Mouse (Mus musculus) hindbrain, embryonic 16.5 days (tissue): ENCODE measurements around the gene Trpm8. TPM values are rescaled to one million over a fixed set of nuclear protein-coding genes. Genes with fewer than 3 reads are reported as not detected.

Experiments used
- ATAC-seq: fragments of 200-750 bp; cut with Nextera tagmentation; 2 replicates; pipeline ENCODE4 v1.8.0; 2017; ENCODE audit warnings: moderate TSS enrichment, moderate library complexity
- H3K27ac ChIP-seq: fragments of 300-500 bp; sonication (generic); 2 replicates; pipeline ENCODE4 v1.5.1; 2014; ENCODE audit warnings: low read depth, mild to moderate bottlenecking, control low read depth, low read length, moderate library complexity
- H3K27me3 ChIP-seq: fragments of 300-500 bp; sonication (generic); replicated peaks from 2 replicates; pipeline ENCODE4 v1.6.1; 2014; ENCODE audit warnings: low read length; ENCODE audit not compliant: control insufficient read depth, insufficient read depth
- H3K36me3 ChIP-seq: fragments of 300-500 bp; sonication (generic); 2 replicates; pipeline ENCODE4 v1.6.1; 2014; ENCODE audit warnings: mild to moderate bottlenecking, low read length, moderate library complexity, mixed read lengths; ENCODE audit not compliant: control insufficient read depth, insufficient read depth
- H3K4me1 ChIP-seq: fragments of 300-500 bp; sonication (generic); 2 replicates; pipeline ENCODE4 v1.6.1; 2014; ENCODE audit warnings: low read depth, low read length; ENCODE audit not compliant: control insufficient read depth, insufficient read depth
- H3K4me2 ChIP-seq: fragments of 300-500 bp; sonication (generic); 2 replicates; pipeline ENCODE4 v1.6.1; 2014; ENCODE audit warnings: mild to moderate bottlenecking, low read length, control low read depth, moderate library complexity
- H3K4me3 ChIP-seq: fragments of 300-500 bp; sonication (generic); 2 replicates; pipeline ENCODE4 v1.5.1; 2014; ENCODE audit warnings: mild to moderate bottlenecking, low read length, control low read depth, moderate library complexity
- H3K9ac ChIP-seq: fragments of 300-500 bp; sonication (generic); 2 replicates; pipeline ENCODE4 v1.6.1; 2014; ENCODE audit warnings: low read depth, mild to moderate bottlenecking, control low read depth, low read length, moderate library complexity
- H3K9me3 ChIP-seq: fragments of 300-500 bp; sonication (generic); 2 replicates; pipeline ENCODE4 v1.6.1; 2014; ENCODE audit warnings: mild to moderate bottlenecking, low read length, moderate library complexity; ENCODE audit not compliant: control insufficient read depth
- WGBS: fragments of 180-500 bp; shearing (Covaris S2); extraction: QIAGEN DNeasy Blood & Tissue Kit; methylation state at CpG from one replicate; pipeline ENCODE4 v1.1.7; 2014; 5-methylcytosine and 5-hydroxymethylcytosine counted together
- polyA plus RNA-seq: library from polyadenylated mRNA; unstranded; fragments of >200 nt; fragmentation: Nextera tagmentation; extraction: Ambion mirVana; gene quantifications from 2 replicates; pipeline ENCODE4 v1.2.1, GENCODE M21; 2015

Trpm8 gene
- polyA plus RNA-seq, 1 experiment from 2014 or later: 0.10 TPM

- 91% methylated on average over 6 of the region's 6 CpGs for WGBS
Observed at GRCm38 (mm10) chr1:88267489-88267888, 10.0 kb upstream of the Trpm8 start.

GRCm38 (mm10) chr1:88268070-88268469 lies 9.4 kb upstream of the Trpm8 start:
- whole genome bisulfite sequencing: 88% methylated on average over 6 of the region's 6 CpGs
- no peaks in the 10 kb centered on the region for H3K27me3 ChIP-seq
- H3K4me1 ChIP-seq: no peaks in the 10 kb centered on the region

More at GRCm38 (mm10) chr1:88267489-88267888, 10.0 kb upstream of the Trpm8 start:
- Histone ChIP-seq H3K27me3 (no peaks in the 10 kb centered on the region), H3K4me1 (no peaks in the 10 kb centered on the region), H3K9ac (no peak overlapping the region), H3K4me2 (no peak overlapping the region), H3K4me3 (no peak overlapping the region), H3K27ac (no peak overlapping the region), H3K9me3 (no peaks in the 10 kb centered on the region), H3K36me3 (peaks cover 76% of the 10 kb centered on the region)
- ATAC-seq: no peak

DNA sequence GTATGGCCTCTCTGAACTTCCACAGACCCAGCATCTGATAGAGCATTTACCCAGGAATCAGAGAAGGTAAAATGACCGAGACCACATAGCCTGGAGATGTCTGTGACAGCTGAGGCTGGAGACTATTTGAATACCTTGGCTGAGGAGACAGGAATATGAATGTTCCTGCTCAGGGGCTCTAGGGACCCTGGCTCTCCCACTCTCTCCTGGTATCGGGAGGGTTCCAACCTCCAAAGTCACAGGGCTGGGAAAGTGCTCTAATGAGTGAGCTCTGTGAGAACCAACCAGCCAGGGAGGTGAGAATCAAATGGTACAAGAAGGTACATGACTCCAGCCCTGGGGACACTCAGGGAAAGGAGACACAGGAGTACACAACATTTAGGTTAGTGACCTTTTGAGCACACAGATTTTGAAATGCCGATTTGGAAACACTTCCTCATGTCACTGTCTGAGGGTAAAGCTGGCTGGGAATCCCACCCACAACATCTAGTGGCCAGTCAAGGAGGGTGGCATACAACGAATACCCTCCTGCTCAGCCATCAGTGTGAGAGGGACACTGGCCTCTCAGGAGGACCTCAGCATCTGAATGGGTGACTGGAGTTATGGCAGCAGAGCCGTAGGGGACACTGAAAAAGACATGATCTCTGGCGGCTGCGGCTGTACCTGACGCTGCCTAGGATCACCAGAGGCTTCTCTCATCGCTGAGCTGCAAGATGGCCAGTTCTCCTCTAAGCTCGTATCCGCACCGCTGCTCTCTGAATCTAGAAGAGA lies 7.7 kb upstream of the Trpm8 start:
- Histone ChIP-seq H3K4me3 (no peak overlapping the region), H3K36me3 (peaks cover 70% of the 10 kb centered on the region), H3K27ac (no peak overlapping the region), H3K9me3 (no peaks in the 10 kb centered on the region), H3K4me1 (no peaks in the 10 kb centered on the region), H3K27me3 (no peaks in the 10 kb centered on the region), H3K9ac (no peak overlapping the region), H3K4me2 (no peak overlapping the region)
- no peak for ATAC-seq
- WGBS: 89% methylated on average over 12 of the region's 12 CpGs

More at GRCm38 (mm10) chr1:88268070-88268469, 9.4 kb upstream of the Trpm8 start:
- Histone ChIP-seq H3K4me3 (no peak overlapping the region), H3K9ac (no peak overlapping the region), H3K9me3 (no peaks in the 10 kb centered on the region), H3K27ac (no peak overlapping the region), H3K4me2 (no peak overlapping the region), H3K36me3 (peaks cover 74% of the 10 kb centered on the region)
- ATAC-seq: no peak

DNA sequence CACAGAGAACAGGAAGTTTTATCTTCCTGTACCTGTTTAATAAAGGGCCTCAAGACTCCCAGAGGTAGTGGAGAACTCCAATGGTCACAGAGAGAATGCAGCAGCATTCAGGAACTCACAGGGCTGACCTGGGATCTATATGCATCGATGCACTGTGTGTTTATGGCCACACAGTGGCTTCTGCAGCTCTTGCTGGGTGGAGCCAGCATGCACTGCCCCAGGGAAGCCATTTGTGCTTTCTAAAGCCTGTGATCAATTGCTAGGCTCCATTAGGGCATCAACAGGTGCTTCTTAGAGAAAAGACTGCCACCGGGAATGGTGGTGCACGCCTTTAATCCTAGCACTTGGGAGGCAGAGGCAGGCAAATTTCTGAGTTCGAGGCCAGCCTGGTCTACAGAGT lies 4.6 kb upstream of the Trpm8 start:
- 66% methylated on average over 4 of the region's 4 CpGs for WGBS
- H3K27me3 ChIP-seq: no peaks in the 10 kb centered on the region
- no peak overlapping the region for H3K27ac ChIP-seq
- H3K36me3 ChIP-seq: peaks cover 39% of the 10 kb centered on the region
- no peak for ATAC-seq
- no peak overlapping the region for H3K4me2 ChIP-seq
- no peak overlapping the region for H3K4me3 ChIP-seq
- peaks cover 18% of the 10 kb centered on the region for H3K4me1 ChIP-seq
- H3K9ac ChIP-seq: no peak overlapping the region
- H3K9me3 ChIP-seq: 0 out of 2 replicates have a peak, but pooled peaks cover 2% of the 10 kb centered on the region

- Histone ChIP-seq H3K4me3 (no peak overlapping the region), H3K9ac (no peak overlapping the region), H3K27me3 (no peaks in the 10 kb centered on the region), H3K4me1 (peaks cover 19% of the 10 kb centered on the region), H3K36me3 (peaks cover 35% of the 10 kb centered on the region), H3K27ac (no peak overlapping the region), H3K9me3 (0 out of 2 replicates have a peak, but pooled peaks cover 2% of the 10 kb centered on the region), H3K4me2 (no peak overlapping the region)
- ATAC-seq: no peak
- WGBS: 96% methylated on average over 3 of the region's 3 CpGs
Observed at GRCm38 (mm10) chr1:88273326-88273725, 4.1 kb upstream of the Trpm8 start.

GRCm38 (mm10) chr1:88273832-88274231 lies 3.6 kb upstream of the Trpm8 start:
- H3K27ac ChIP-seq: no peak overlapping the region
- ATAC-seq: no peak
- H3K36me3 ChIP-seq: peaks cover 30% of the 10 kb centered on the region
- no peak overlapping the region for H3K9ac ChIP-seq
- H3K27me3 ChIP-seq: no peaks in the 10 kb centered on the region
- H3K4me1 ChIP-seq: peaks cover 19% of the 10 kb centered on the region
- no peak overlapping the region for H3K4me2 ChIP-seq
- 0 out of 2 replicates have a peak, but pooled peaks cover 2% of the 10 kb centered on the region for H3K9me3 ChIP-seq
- H3K4me3 ChIP-seq: no peak overlapping the region
- 85% methylated on average over 4 of the region's 4 CpGs for WGBS

DNA sequence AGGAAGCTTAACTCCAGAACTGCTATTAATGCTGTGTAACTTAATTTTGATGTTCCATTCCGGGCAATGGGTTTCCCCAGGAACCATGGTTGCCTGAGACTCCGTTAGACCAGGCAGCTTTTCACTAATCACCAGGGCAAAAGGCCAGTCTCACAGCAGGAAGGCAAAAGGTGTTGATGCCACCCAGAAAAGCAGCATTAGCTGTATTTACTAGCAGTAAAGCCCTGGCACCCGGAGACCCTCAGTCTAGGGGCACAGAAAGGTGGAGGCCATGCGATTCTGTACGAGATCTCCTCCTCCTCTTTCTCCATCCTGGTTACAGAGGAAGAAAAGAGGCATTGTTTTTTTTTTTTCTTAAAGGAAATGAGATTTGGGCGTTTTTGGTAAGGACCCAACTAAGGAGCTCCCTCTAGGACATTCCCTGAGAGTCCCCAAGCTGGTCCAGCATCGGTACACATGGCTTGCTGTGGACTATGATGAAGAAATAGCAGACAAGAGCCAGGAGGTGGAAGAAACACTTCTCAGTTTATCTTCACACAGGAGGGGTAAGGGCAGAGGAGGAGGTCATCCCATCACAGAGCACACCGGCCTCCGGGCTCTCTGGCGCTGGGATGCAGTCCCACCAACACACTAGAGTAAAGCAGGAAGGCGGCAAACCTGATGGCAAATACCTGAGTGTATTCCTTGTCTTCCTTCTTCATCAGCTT lies 2.9 kb upstream of the Trpm8 start:
- no peak overlapping the region for H3K4me2 ChIP-seq
- H3K27me3 ChIP-seq: no peaks in the 10 kb centered on the region
- no peak for ATAC-seq
- 75% methylated on average over 11 of the region's 11 CpGs for WGBS
- H3K4me3 ChIP-seq: no peak overlapping the region
- H3K9ac ChIP-seq: no peak overlapping the region
- H3K36me3 ChIP-seq: peaks cover 23% of the 10 kb centered on the region
- H3K9me3 ChIP-seq: 0 out of 2 replicates have a peak, but pooled peaks cover 2% of the 10 kb centered on the region
- H3K27ac ChIP-seq: no peak overlapping the region
- H3K4me1 ChIP-seq: peaks cover 19% of the 10 kb centered on the region

DNA sequence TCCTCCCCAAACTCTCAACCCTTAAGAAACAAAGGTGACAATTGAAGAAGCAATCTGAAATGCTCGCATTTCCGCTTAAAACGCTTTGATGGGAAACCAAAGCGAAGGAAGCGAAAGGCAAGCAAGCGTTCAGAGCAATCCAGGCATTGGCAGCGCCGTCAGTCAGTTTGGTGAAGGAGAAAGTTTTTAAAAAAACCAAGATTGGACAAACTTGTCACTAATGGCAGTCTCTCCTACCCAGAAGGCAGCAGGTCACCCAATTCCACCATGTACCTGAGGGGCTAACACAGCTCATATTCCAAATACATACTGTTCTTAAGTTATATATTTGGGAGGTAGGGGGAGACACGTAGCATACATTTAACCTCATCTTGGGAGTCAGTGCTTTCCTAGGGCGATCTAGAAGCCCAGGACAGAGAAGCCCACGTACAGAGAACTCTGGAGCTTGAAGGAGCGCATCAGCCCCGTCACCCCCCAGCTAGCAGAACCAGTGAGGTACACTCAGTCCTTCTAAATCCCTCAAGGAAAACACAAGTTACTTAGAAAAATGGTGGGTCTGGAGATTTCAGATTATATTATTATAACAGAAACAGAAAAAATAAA lies 2.3 kb upstream of the Trpm8 start:
- Histone ChIP-seq H3K27ac (no peak overlapping the region), H3K4me3 (no peak overlapping the region), H3K27me3 (no peaks in the 10 kb centered on the region), H3K4me2 (no peak overlapping the region), H3K36me3 (peaks cover 17% of the 10 kb centered on the region), H3K9me3 (0 out of 2 replicates have a peak, but pooled peaks cover 2% of the 10 kb centered on the region), H3K9ac (no peak overlapping the region), H3K4me1 (peaks cover 19% of the 10 kb centered on the region)
- 70% methylated on average over 13 of the region's 13 CpGs for WGBS
- ATAC-seq: no peak
